Mouse (Mus musculus): ENCODE results near the gene Havcr2.
"Not testable (repeated sequence)": the region's sequence is repeated elsewhere in the genome, so short reads cannot be mapped to it uniquely, and the experiment has no call there.

The Havcr2 gene

GRCm38 (mm10) chr11:46461362-46461761, 6.6 kb downstream of the Havcr2 start:
- no peak for DNase-seq (ENCODE audit: low spot score)

DNA sequence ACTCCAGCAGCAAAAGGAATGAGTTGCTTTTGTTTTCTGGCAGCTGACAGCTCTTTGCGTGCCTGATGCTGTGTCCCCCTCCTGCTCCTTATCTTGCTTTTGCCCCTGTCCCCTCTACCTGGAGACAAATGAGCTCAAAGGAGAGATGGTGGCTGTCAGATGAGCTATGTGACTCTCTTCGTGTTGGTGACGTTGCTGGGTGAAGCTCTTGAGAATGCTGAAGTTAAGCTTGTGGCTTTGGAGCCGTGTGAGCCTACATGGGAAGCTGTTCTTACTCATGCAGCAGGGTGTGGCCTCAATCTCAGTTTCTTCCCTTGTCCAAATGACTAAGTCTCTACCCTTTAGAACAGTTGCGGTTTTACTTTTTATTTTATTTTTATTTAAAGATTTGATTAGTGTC, 7.2 kb downstream of the Havcr2 start:
- DNase-seq (ENCODE audit: low spot score), result no peak

- DNase-seq (ENCODE audit: low spot score), result no peak
Observed at GRCm38 (mm10) chr11:46466878-46467277, 12.1 kb downstream of the Havcr2 start.

DNA sequence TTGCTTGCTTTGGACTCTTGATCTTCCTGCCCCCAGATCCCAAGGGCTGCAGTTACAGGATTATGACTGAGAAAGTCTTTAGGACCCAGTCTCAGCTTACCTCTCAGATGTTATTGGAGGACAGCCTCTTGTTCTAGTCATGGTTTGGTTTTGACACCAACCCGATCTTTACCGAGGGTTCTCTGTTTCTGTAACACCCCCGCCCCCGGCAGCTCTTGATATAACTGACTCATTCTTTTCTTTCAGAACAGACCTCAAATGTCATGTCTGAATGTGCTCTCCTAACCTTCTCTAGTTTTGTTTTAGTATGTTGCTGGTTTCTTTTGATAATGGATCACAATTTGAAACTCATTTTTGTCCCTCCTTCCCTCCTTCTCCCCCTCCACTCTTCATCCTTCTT, 19.5 kb downstream of the Havcr2 start:
- no peak for DNase-seq (ENCODE audit: low spot score)

GRCm38 (mm10) chr11:46479311-46479710, 24.6 kb downstream of the Havcr2 start:
- DNase-seq (ENCODE audit: low spot score), result no peak

DNA sequence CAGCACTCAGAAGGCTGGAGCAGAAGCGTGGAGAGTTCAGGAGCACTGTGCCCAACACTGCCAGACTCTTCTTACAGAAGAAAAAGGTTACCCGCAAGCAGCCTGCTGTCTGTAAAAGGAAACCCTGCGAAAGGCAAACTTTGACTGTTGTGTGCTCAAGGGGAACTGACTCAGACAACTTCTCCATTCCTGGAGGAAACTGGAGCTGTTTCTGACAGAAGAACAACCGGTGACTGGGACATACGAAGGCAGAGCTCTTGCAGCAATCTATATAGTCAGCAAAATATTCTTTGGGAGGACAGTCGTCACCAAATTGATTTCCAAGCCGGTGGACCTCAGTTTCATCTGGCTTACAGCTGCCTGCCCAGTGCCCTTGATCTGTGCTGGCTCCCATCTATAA, 25.8 kb downstream of the Havcr2 start:
- no peak for DNase-seq (ENCODE audit: low spot score)

GRCm38 (mm10) chr11:46488231-46488630, 33.5 kb downstream of the Havcr2 start:
- DNase-seq (ENCODE audit: low spot score), result no peak

GRCm38 (mm10) chr11:46488650-46489049, 33.9 kb downstream of the Havcr2 start:
- no peak for DNase-seq (ENCODE audit: low spot score)

DNA sequence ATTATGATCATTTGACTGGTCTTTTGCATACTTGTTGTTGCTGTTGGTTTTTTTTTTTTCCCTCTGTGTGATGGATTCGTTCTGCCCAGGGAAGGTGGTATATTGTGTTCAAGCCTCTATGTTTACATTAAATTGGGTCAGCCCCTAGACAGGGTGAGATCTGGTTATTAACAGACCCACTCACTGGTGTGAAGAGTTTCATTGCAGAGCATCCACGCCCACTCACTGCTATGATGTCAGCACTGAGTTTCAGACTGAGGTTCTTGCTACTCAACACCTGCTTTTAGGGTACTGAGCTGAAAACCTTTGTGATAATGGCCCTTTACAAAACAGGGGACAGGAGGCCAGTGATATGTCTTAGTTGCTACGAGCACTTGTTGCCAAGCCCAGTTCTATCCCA, 52.4 kb downstream of the Havcr2 start:
- DNase-seq (ENCODE audit: low spot score), result no peak

GRCm38 (mm10) chr11:46509900-46510299, 55.2 kb downstream of the Havcr2 start:
- no peak for DNase-seq (ENCODE audit: low spot score)

DNA sequence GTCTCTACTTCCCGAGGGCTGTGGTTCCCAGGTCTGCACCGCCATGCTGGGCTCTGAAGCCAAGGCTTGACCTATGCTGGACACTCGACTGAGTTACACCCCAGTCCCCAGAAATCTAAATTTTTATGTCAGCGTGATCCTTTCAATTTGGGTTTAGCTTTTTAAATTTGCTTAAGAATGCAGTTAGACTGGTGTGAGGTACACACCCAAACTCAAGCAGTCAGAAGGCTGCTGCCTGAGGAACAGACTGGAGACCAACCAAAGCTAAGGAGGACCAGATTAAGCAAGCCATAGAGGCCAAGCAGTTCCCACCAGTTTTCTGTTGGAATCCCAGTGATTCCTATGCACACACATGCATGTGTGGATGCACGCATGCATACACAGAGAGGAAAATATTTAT, 66.6 kb downstream of the Havcr2 start:
- not testable (repeated sequence) for DNase-seq (ENCODE audit: low spot score)

DNA sequence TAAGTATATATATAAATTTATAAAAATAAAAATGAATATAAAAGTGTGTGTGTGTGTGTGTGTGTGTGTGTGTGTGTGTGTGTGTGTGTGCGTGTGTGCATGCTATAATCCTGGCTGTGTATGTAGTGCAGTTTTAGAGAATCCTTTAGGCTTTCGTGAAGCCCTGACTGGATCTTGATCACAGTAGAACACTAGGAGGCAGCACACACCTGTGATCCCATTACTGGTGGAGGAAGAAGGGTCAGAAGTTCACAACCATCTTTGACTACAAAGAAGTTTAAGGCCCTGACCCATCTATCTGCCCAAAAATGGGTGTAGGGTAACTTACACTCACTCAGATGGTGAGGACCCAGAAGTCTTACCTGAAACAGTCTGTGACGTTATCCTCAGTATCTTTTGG, 68.0 kb downstream of the Havcr2 start:
- no peak for DNase-seq (ENCODE audit: low spot score)

DNA sequence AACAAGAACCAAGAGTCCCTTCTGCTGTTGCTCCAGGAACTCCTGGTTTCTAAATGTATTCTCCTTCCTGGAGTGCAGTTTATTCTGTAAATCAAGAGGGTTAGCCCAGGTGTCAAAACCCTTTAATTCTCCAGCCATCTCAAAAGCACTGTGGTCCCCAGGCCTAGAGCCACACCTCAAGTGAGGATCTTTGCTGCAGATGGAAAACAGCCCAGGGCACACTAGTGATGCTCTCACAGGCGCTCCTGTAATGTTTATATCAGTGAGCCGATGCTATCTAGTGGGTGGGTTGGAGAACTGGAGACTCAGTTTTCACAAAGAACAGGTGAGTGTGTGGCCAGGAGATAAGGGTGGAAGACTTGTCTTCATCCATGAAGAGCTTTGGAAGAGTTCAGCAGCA, 69.2 kb downstream of the Havcr2 start, which contains the start of gene Gm12169:
TSS of gene Gm12169 (plus strand) at position 301 of the 400 bp plus-strand sequence.
- no peak for DNase-seq (ENCODE audit: low spot score)

GRCm38 (mm10) chr11:46530149-46530548, 75.4 kb downstream of the Havcr2 start:
- DNase-seq (ENCODE audit: low spot score), result no peak
